Mouse (Mus musculus) hindbrain, embryonic 15.5 days (tissue): ENCODE measurements around the gene Dlx5. TPM values are rescaled to one million over a fixed set of nuclear protein-coding genes. Genes with fewer than 3 reads are reported as not detected.

ENCODE experiments used
- ATAC-seq: fragments of 200-750 bp; cut with Nextera tagmentation; 2 replicates; pipeline ENCODE4 v1.8.0; 2017; ENCODE audit warnings: low read depth, moderate number of reproducible peaks, moderate TSS enrichment; ENCODE audit not compliant: low FRiP score
- H3K27ac ChIP-seq: fragments of 300-500 bp; sonication (generic); replicated peaks from 2 replicates; pipeline ENCODE4 v1.5.1; 2015; ENCODE audit warnings: mild to moderate bottlenecking, inconsistent platforms
- H3K27me3 ChIP-seq: fragments of 300-500 bp; sonication (generic); 2 replicates; pipeline ENCODE4 v1.6.1; 2015; ENCODE audit warnings: control low read depth, inconsistent platforms
- H3K36me3 ChIP-seq: fragments of 300-500 bp; sonication (generic); 2 replicates; pipeline ENCODE4 v1.6.1; 2015; ENCODE audit warnings: control low read depth, inconsistent platforms
- H3K4me1 ChIP-seq: fragments of 300-500 bp; sonication (generic); replicated peaks from 2 replicates; pipeline ENCODE4 v1.6.1; 2015; ENCODE audit warnings: control low read depth, inconsistent platforms
- H3K4me2 ChIP-seq: fragments of 300-500 bp; sonication (generic); 2 replicates; pipeline ENCODE4 v1.6.1; 2015; ENCODE audit warnings: moderate library complexity, mild to moderate bottlenecking, inconsistent platforms
- H3K4me3 ChIP-seq: fragments of 300-500 bp; sonication (generic); 2 replicates; pipeline ENCODE4 v1.5.1; 2015; ENCODE audit warnings: mild to moderate bottlenecking, inconsistent platforms
- H3K9ac ChIP-seq: fragments of 300-500 bp; sonication (generic); 2 replicates; pipeline ENCODE4 v1.6.1; 2015; ENCODE audit warnings: inconsistent platforms
- H3K9me3 ChIP-seq: fragments of 300-500 bp; sonication (generic); 2 replicates; pipeline ENCODE4 v1.6.1; 2016; ENCODE audit warnings: control low read depth, inconsistent platforms
- WGBS: fragments of 180-500 bp; shearing (Covaris S2); methylation state at CpG from one replicate; pipeline ENCODE4 v1.1.7; 2015; 5-methylcytosine and 5-hydroxymethylcytosine counted together
- polyA plus RNA-seq: library from polyadenylated mRNA; unstranded; fragments of >200 nt; fragmentation: Nextera tagmentation; extraction: Ambion mirVana; gene quantifications from 2 replicates; pipeline ENCODE4 v1.2.1, GENCODE M21; 2015

Dlx5 gene
- polyA plus RNA-seq, 1 experiment from 2014 or later = 2.0 TPM

GRCm38 (mm10) chr6:6863160-6863870, 18.6 kb downstream of the Dlx5 start, which contains the start of gene Dlx6:
Gene Dlx6 (plus strand): TSS chr6:6863334.
- peak; percentile 73 for ATAC-seq
- WGBS = under 1% methylated on average over 37 of the region's 52 CpGs
- H3K4me3 ChIP-seq = peak within 1 kb of the TSS; percentile 33
- H3K36me3 ChIP-seq = no peaks in the 10 kb centered on the region
- peaks cover 17% of the 10 kb centered on the region for H3K4me1 ChIP-seq
- peaks cover 76% of the 10 kb centered on the region for H3K27me3 ChIP-seq
- H3K4me2 ChIP-seq = peak within 1 kb of the TSS; percentile 62
- H3K9ac ChIP-seq = no peak within 1 kb of the TSS
- H3K27ac ChIP-seq = no peak within 1 kb of the TSS
- no peaks in the 10 kb centered on the region for H3K9me3 ChIP-seq

GRCm38 (mm10) chr6:6862611-6863010, 19.3 kb downstream of the Dlx5 start:
- under 1% methylated on average over 23 of the region's 23 CpGs for WGBS
- Histone ChIP-seq H3K4me1 (peaks cover 17% of the 10 kb centered on the region), H3K27ac (no peak overlapping the region), H3K9ac (no peak overlapping the region), H3K27me3 (peaks cover 79% of the 10 kb centered on the region), H3K36me3 (no peaks in the 10 kb centered on the region), H3K4me3 (peak overlapping the region; percentile 33), H3K4me2 (peak overlapping the region; percentile 62), H3K9me3 (no peaks in the 10 kb centered on the region)
- ATAC-seq = peak; percentile 47; the same call in 1 of the 2 replicates

DNA sequence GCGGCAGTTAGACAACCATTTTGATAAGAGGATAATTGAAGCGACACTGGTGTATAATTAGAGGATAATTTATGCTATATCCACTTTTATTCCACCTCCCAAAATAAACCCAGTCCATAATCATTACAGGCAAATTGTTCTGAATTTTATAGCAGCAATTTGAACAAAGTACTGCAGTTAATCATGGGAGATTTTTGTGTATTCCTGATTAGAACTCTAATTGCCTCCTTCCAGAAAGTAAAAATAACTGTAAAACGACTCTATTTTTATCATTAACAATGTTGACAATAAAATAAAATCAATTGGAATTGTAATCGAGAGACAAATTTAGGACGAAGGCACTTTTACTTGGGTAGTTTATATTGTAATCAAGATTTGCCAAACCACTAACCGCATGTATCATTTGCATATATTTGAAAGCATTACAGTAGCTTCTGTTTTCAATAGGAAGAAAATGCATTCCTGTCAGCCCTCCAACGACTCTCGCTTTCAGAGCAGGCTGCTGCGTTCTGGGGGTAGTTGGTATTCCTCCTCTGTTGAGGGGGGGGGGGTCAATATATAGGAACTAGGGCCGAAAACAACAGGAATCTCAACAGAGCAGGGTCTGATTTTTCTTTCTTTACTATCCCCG, 20.0 kb downstream of the Dlx5 start:
- no peak overlapping the region for H3K9ac ChIP-seq
- H3K4me3 ChIP-seq = no peak overlapping the region
- H3K36me3 ChIP-seq = no peaks in the 10 kb centered on the region
- H3K4me1 ChIP-seq = peaks cover 17% of the 10 kb centered on the region
- peaks cover 78% of the 10 kb centered on the region for H3K27me3 ChIP-seq
- no peak for ATAC-seq
- no peaks in the 10 kb centered on the region for H3K9me3 ChIP-seq
- no peak overlapping the region for H3K27ac ChIP-seq
- peak overlapping the region; percentile 62 for H3K4me2 ChIP-seq
- 2% methylated on average over 11 of the region's 11 CpGs for WGBS

DNA sequence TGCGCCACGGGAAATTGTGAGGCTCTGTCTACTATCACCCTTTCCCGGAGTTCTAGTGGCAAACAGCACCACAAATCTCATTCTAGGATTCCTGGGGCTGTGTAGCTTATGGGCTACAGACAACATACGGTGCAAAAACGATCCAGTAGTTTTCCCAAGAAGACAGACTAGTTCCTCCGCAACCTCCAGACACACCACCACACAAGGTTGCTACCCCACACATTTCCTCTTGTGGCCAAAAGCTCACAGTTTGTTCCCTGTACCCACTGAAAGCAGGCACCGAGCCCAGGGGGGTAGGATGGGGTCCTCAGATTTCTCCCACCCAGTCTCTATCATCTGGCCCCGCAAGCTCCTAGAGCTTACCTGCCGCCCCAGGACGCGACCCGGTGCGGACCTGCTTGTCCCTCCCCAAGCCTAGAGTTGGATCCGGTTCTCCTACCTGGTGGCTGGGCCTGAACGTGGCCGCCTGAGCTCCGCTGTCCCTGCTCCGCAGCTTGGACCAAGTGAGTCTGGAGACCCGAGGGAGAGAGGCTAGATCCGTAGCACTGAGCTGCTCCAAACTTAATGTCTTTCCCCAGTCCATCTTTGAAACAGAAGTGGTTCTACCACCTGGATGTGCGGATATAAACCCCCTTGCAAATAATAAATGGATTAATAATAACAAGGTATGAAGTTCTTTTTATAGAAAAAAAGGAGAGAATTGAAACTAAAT, 20.6 kb downstream of the Dlx5 start:
- Histone ChIP-seq H3K4me3 (no peak overlapping the region), H3K36me3 (no peaks in the 10 kb centered on the region), H3K4me2 (no peak overlapping the region), H3K9ac (no peak overlapping the region), H3K4me1 (peaks cover 17% of the 10 kb centered on the region), H3K27me3 (peaks cover 78% of the 10 kb centered on the region), H3K9me3 (no peaks in the 10 kb centered on the region), H3K27ac (no peak overlapping the region)
- no peak for ATAC-seq
- WGBS = under 1% methylated on average over 21 of the region's 21 CpGs

- H3K27ac ChIP-seq = no peak overlapping the region
- H3K4me3 ChIP-seq = no peak overlapping the region
- no peaks in the 10 kb centered on the region for H3K36me3 ChIP-seq
- peak overlapping the region; percentile 1; the same call in 1 of the 2 replicates for H3K4me2 ChIP-seq
- no peak for ATAC-seq
- H3K9me3 ChIP-seq = no peaks in the 10 kb centered on the region
- H3K27me3 ChIP-seq = peaks cover 77% of the 10 kb centered on the region
- H3K9ac ChIP-seq = no peak overlapping the region
- WGBS = under 1% methylated on average over 33 of the region's 33 CpGs
- peaks cover 17% of the 10 kb centered on the region for H3K4me1 ChIP-seq
Measured at GRCm38 (mm10) chr6:6860411-6861085, 21.3 kb downstream of the Dlx5 start.

GRCm38 (mm10) chr6:6859950-6860410, 21.9 kb downstream of the Dlx5 start:
- no peaks in the 10 kb centered on the region for H3K36me3 ChIP-seq
- peaks cover 77% of the 10 kb centered on the region for H3K27me3 ChIP-seq
- no peak overlapping the region for H3K4me3 ChIP-seq

GRCm38 (mm10) chr6:6859111-6859949, 22.6 kb downstream of the Dlx5 start:
- H3K4me2 ChIP-seq = no peak overlapping the region
- no peaks in the 10 kb centered on the region for H3K9me3 ChIP-seq
- H3K4me1 ChIP-seq = peaks cover 17% of the 10 kb centered on the region
- no peak overlapping the region for H3K9ac ChIP-seq
- no peak for ATAC-seq
- H3K27me3 ChIP-seq = peaks cover 77% of the 10 kb centered on the region
- no peaks in the 10 kb centered on the region for H3K36me3 ChIP-seq
- H3K27ac ChIP-seq = no peak overlapping the region
- H3K4me3 ChIP-seq = no peak overlapping the region
- WGBS = under 1% methylated on average over 19 of the region's 19 CpGs

More at GRCm38 (mm10) chr6:6859950-6860410, 21.9 kb downstream of the Dlx5 start:
- ATAC-seq = no peak
- Histone ChIP-seq H3K27ac (no peak overlapping the region), H3K9me3 (no peaks in the 10 kb centered on the region), H3K4me1 (peaks cover 17% of the 10 kb centered on the region), H3K9ac (no peak overlapping the region), H3K4me2 (0 out of 2 replicates have a peak overlapping the region, but pooled peaks have one; percentile 5)
- under 1% methylated on average over 21 of the region's 21 CpGs for WGBS

- no peak overlapping the region for H3K4me2 ChIP-seq
- H3K4me3 ChIP-seq = no peak overlapping the region
- H3K36me3 ChIP-seq = no peaks in the 10 kb centered on the region
- H3K9ac ChIP-seq = no peak overlapping the region
- peaks cover 76% of the 10 kb centered on the region for H3K27me3 ChIP-seq
- H3K27ac ChIP-seq = no peak overlapping the region
- ATAC-seq = no peak
- 0% methylated on average over 1 of the region's 1 CpGs for WGBS
- H3K9me3 ChIP-seq = no peaks in the 10 kb centered on the region
- peaks cover 12% of the 10 kb centered on the region for H3K4me1 ChIP-seq
Measured at GRCm38 (mm10) chr6:6858571-6858970, 23.3 kb downstream of the Dlx5 start.

DNA sequence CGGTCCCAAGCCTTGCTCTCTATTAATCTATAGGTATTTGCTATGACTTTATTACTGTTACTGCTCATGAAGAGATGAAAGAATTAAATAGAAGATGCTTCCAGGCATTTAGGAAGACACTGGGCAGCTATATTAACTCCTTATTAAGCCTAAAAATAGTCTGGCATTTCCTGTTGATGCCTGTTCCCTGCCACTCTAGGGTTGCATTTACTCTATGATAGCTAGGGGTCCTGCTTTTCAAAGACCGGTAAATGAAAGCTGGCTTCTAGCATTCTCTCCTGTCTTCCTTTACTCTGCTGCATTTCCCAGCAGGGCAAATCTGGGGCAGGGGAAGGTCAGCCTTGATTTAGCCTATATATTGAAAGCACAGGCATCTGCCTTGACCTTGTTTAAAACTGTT, 24.1 kb downstream of the Dlx5 start:
- H3K27ac ChIP-seq = no peak overlapping the region
- no peaks in the 10 kb centered on the region for H3K36me3 ChIP-seq
- no peak overlapping the region for H3K9ac ChIP-seq
- H3K27me3 ChIP-seq = peaks cover 81% of the 10 kb centered on the region
- no peak overlapping the region for H3K4me2 ChIP-seq
- H3K4me1 ChIP-seq = peaks cover 4% of the 10 kb centered on the region; the same call in 1 of the 2 replicates
- no peaks in the 10 kb centered on the region for H3K9me3 ChIP-seq
- ATAC-seq = no peak
- WGBS = 14% methylated on average over 2 of the region's 2 CpGs
- no peak overlapping the region for H3K4me3 ChIP-seq

DNA sequence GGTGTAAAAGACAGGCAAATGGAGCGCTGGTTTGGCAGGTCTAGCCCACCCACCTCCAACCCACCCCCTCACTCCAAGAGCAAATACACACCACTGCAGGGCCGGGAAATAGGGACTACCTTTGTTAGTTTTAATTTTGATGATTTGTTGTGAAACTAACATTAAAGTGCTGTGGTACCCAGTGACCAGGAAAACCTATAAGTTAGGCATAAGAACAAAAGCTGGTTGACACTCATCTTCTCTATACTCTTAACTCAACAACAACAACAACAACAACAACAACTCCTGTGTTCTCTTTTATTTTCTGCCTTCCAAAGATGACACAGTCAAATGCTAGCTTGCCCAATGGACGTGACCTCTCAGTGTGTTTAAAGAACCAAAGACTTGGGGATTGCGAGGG, 25.0 kb downstream of the Dlx5 start:
- H3K4me2 ChIP-seq = no peak overlapping the region
- H3K4me1 ChIP-seq = no peaks in the 10 kb centered on the region
- no peaks in the 10 kb centered on the region for H3K36me3 ChIP-seq
- no peak overlapping the region for H3K9ac ChIP-seq
- 4% methylated on average over 4 of the region's 4 CpGs for WGBS
- no peak for ATAC-seq
- no peaks in the 10 kb centered on the region for H3K9me3 ChIP-seq
- no peak overlapping the region for H3K4me3 ChIP-seq
- H3K27me3 ChIP-seq = peaks cover 82% of the 10 kb centered on the region
- no peak overlapping the region for H3K27ac ChIP-seq

DNA sequence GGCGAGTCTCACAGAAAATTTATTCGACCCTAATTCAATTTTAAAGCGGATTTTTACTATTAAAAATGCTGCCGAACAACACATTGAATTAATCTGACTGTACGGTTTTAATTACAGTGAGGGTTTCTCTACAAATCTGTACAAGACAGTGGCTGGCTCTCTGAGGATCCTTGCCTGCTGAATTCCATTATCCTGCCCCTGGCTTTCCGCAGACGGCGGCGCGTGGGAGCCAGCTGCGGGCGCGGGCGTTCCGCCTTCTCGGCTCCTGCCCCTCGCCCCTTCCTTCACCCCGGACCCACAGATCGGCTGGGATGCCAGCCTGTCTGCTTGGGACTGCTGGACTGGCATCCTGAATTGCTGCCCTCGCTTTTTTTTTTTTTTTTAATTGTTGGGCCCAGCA, 25.6 kb downstream of the Dlx5 start:
- no peak for ATAC-seq
- H3K36me3 ChIP-seq = no peaks in the 10 kb centered on the region
- peaks cover 85% of the 10 kb centered on the region for H3K27me3 ChIP-seq
- H3K4me1 ChIP-seq = no peaks in the 10 kb centered on the region
- no peak overlapping the region for H3K4me3 ChIP-seq
- H3K27ac ChIP-seq = no peak overlapping the region
- H3K9me3 ChIP-seq = no peaks in the 10 kb centered on the region
- no peak overlapping the region for H3K9ac ChIP-seq
- WGBS = 1% methylated on average over 20 of the region's 20 CpGs
- no peak overlapping the region for H3K4me2 ChIP-seq
